Comparison of ENCODE assay signal across 14 mouse cellular contexts in genomic region chr7:80119198-80119597, GRCm38 (mm10). TPM values are rescaled to one million over a fixed set of nuclear protein-coding genes. Genes with fewer than 3 reads are reported as not detected.
DNase-seq lines count a peak whose midpoint lies in the region; ATAC-seq lines count a peak whose summit lies in the region.
"Had no signal": no experiment of that assay in that cellular context is flagged by ENCODE, and none has a peak within 500 bp of the region (broad histone marks: within the 10 kb centered on the region; RNA-seq: fewer than 3 reads in every experiment).

No protein-coding gene starts in this region.

- no peaks in the 10 kb centered on the region for H3K27me3 ChIP-seq in heart, embryonic 14.5 days (ENCODE audit: control insufficient read depth, insufficient read depth, low read length)
- H3K27me3 ChIP-seq in kidney, embryonic 14.5 days (ENCODE audit: control insufficient read depth, insufficient read depth, low read length) = no peaks in the 10 kb centered on the region
- H3K27me3 ChIP-seq: forebrain, embryonic 13.5 days; limb, embryonic 13.5 days; stomach, embryonic 15.5 days had no signal

- H3K4me1 ChIP-seq in heart, embryonic 14.5 days (ENCODE audit: control insufficient read depth in 2 of 2, insufficient read depth in 2 of 2, low read length in 2 of 2) = peaks cover 28 to 48% of the 10 kb centered on the region in 2 experiments
- peaks cover 14% of the 10 kb centered on the region; the same call in 1 of the 2 replicates for H3K4me1 ChIP-seq in kidney, embryonic 14.5 days (ENCODE audit: control insufficient read depth, insufficient read depth, low read length)

- peak overlapping the region; percentile 49 for H3K4me2 ChIP-seq in heart, embryonic 14.5 days (ENCODE audit: low read length)
- no peak overlapping the region for H3K4me2 ChIP-seq in kidney, embryonic 14.5 days (replicated peaks; ENCODE audit: low read depth, low read length)
- H3K4me2 ChIP-seq: forebrain, embryonic 13.5 days; limb, embryonic 13.5 days; stomach, embryonic 15.5 days had no signal

- peak; percentile 17; the same call in 1 of the 2 replicates for ATAC-seq in heart, embryonic 14.5 days (ENCODE audit: insufficient number of reproducible peaks, insufficient read depth, low FRiP score, low read depth)
- no peak for ATAC-seq in kidney, embryonic 14.5 days (ENCODE audit: low FRiP score, low TSS enrichment)
- ATAC-seq: CD4-positive, CD25-positive, alpha-beta regulatory T cell, adult 4 months; forebrain, embryonic 13.5 days; intestine, embryonic 16.5 days had no signal

- peak; percentile 59 for DNase-seq in gastrocnemius, adult 18-20 months (ENCODE audit: low spot score)
- no peak for DNase-seq in gastrocnemius, postnatal 36 days
- DNase-seq in right cerebral cortex, adult 2 months (ENCODE audit: low spot score in 2 of 2) = peak; percentile 45 to 68
- DNase-seq in right cerebral cortex, postnatal 10 days (ENCODE audit: low spot score in 2 of 2) = no peak
- no peak for DNase-seq in yolk sac, embryonic 10.5 days (ENCODE audit: low spot score)
- DNase-seq: lung, adult 2 months; thymus, postnatal 4 days had no signal

- H3K9ac ChIP-seq in heart, embryonic 14.5 days (ENCODE audit: low read length) = peak overlapping the region; percentile 62
- no peak overlapping the region for H3K9ac ChIP-seq in kidney, embryonic 14.5 days (ENCODE audit: low read depth, low read length)
- H3K9ac ChIP-seq: forebrain, embryonic 13.5 days; limb, embryonic 13.5 days; stomach, embryonic 15.5 days had no signal

- intact Hi-C loops in gastrocnemius, postnatal 36 days (cut with DNase I) = no loop called here

- no peaks in the 10 kb centered on the region for H3K9me3 ChIP-seq in heart, embryonic 14.5 days (ENCODE audit: control insufficient read depth, low read length)
- no peaks in the 10 kb centered on the region for H3K9me3 ChIP-seq in kidney, embryonic 14.5 days (ENCODE audit: control insufficient read depth, low read length)
- H3K9me3 ChIP-seq: forebrain, embryonic 13.5 days; limb, embryonic 13.5 days; stomach, embryonic 15.5 days had no signal

- peak overlapping the region; percentile 95 to 98 for H3K27ac ChIP-seq in heart, embryonic 14.5 days (replicated peaks in 1 of 2; ENCODE audit: control insufficient read depth in 1 of 2, insufficient read depth in 1 of 2, low read depth in 2 of 2, low read length in 2 of 2)
- H3K27ac ChIP-seq in kidney, embryonic 14.5 days (ENCODE audit: low read depth, low read length) = no peak overlapping the region
- H3K27ac ChIP-seq: forebrain, embryonic 13.5 days; limb, embryonic 13.5 days; stomach, embryonic 15.5 days had no signal

- H3K4me3 ChIP-seq in heart, embryonic 14.5 days (ENCODE audit: control insufficient read depth in 1 of 2, insufficient read depth in 1 of 2, low read depth in 1 of 2, low read length in 2 of 2) = no peak overlapping the region
- H3K4me3 ChIP-seq in kidney, embryonic 14.5 days (ENCODE audit: low read length) = no peak overlapping the region
- H3K4me3 ChIP-seq: forebrain, embryonic 13.5 days; limb, embryonic 13.5 days; stomach, embryonic 15.5 days had no signal

- no peaks in the 10 kb centered on the region for H3K36me3 ChIP-seq in heart, embryonic 14.5 days (ENCODE audit: control insufficient read depth, insufficient read depth, low read length)
- no peaks in the 10 kb centered on the region for H3K36me3 ChIP-seq in kidney, embryonic 14.5 days (ENCODE audit: control insufficient read depth, insufficient read depth, low read length)
- H3K36me3 ChIP-seq: limb, embryonic 13.5 days; stomach, embryonic 15.5 days had no signal

- 8% methylated on average over 4 of the region's 4 CpGs for WGBS in heart, embryonic 14.5 days
- WGBS in kidney, embryonic 14.5 days = 68% methylated on average over 4 of the region's 4 CpGs

RNA-seq across cellular contexts. Expression of gene Idh2, which starts 4.0 kb away (rescaled TPM):
- total RNA-seq in gastrocnemius, adult 18-20 months (2021) = 100 to 1,000 TPM; 317 to 516 TPM
- 100 to 1,000 TPM; 186 to 375 TPM for total RNA-seq in gastrocnemius, postnatal 36 days (2021)
- polyA plus RNA-seq in heart, embryonic 14.5 days (2014; fragmentation: Nextera tagmentation; extraction: Ambion mirVana) = 2,473 and 2,606 TPM in 2 replicates
- polyA plus RNA-seq in kidney, embryonic 14.5 days (2014; fragmentation: Nextera tagmentation; extraction: Ambion mirVana) = 549 and 658 TPM in 2 replicates

Comparison
In these comparisons a context has a peak if more than half of its experiments do, and no peak if none do; other contexts are left out.
1. DNase-seq: peak in gastrocnemius, adult 18-20 months (single experiment) and right cerebral cortex, adult 2 months (2 of 2); none in gastrocnemius, postnatal 36 days (0 of 2), right cerebral cortex, postnatal 10 days (0 of 2) and yolk sac, embryonic 10.5 days (single experiment).